Mouse (Mus musculus) adipocyte (in vitro differentiated cells): Measurements from ENCODE around the gene H2-Ob.

Experiments
- DNase-seq: peaks from one replicate; pipeline ENCODE4 v3.0.0-alpha.2; 2016; ENCODE audit warnings: low spot score

The H2-Ob gene

GRCm38 (mm10) chr17:34238706-34239105 is at the start of gene H2-Ob:
Gene H2-Ob, plus strand, starts transcription at chr17:34238903.
- DNase-seq, result peak; percentile 68

DNA sequence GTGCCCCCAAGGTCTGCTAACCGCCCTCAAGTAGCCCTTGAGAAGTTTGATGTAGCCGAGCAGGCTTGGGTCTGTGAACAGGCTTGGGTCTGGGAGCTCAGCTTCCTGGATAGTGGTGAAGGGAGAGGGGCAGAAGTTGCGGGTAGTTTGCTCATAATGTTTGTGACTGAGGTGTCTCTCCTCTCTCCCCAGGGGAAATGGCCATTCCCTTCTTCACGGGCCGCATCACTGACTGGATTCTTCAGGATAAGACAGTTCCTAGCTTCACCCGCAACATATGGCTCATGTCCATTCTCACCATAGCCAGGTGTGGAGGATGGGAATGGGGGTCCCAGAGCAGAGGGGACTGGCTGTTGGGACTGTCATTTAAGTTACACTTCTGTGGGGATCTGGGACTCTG is 49.7 kb upstream of the H2-Ob start:
- no peak for DNase-seq

- no peak for DNase-seq
These were observed 45.9 kb upstream of the H2-Ob start for GRCm38 (mm10) chr17:34192852-34193251.

GRCm38 (mm10) chr17:34193468-34193867 is 45.2 kb upstream of the H2-Ob start:
- no peak for DNase-seq

- no peak for DNase-seq
These were observed 44.0 kb upstream of the H2-Ob start for GRCm38 (mm10) chr17:34194723-34195122.

DNA sequence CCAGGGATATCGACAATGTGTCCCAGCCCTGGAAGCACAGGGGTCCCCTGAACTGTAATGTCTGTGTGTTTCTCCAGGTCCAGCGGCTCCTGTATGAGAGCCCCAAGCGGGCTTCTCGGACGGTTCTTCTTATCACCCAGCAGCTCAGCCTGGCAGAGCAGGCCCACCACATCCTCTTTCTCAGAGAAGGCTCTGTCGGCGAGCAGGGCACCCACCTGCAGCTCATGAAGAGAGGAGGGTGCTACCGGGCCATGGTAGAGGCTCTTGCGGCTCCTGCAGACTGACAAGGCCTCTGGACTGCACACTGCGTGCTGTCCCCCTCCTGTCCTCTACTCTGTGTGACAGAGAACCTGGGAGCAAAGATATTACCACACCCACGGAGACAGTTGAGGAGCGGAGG is 42.2 kb upstream of the H2-Ob start:
- DNase-seq, result no peak

DNA sequence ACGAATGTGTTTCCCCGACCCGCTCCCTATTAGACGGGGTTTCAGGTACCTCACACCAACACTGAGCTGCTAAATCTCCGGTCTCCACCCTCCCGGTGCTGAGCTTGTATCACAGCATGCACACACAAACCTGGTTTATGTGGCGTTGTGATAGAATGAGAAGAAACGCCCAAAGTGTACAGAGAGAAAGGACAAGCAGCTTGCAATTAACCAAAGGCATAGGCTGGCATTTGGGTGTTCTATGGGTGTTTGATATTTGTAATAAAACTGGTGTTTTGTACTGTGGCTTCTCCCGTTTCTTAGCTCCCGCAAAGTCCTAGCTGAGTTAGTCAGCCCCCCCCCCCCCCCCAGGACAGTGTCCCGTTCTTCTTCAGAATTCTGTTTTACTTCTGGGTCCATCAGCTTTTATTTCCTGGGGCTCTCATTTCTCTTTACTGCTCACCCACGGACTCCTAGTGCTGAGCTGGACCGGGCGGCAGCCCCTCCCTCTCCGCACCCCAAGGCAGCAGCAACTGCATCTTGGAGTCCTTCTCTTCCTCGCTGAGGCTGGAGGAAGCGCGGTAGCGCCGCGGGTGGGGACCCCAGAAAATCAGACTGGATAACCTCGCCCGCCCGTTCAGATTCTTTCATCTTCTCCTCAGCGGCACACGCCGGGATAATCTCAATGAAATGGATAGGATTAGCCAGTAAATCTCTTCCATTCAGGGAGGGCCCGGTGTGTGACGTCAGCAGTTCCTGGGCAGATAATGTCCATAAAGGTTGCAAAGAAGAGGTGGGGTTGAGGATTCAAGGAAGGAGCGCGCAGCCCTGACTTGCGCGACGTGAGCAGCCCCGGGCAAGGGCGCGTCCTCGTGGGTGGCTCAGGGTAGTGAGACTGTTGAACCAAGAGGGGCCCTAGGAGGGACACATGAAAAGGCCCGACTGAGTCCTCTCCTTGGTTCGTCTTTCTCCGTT is 41.5 kb upstream of the H2-Ob start, which contains the start of gene Psmb8:
Gene Psmb8 (plus strand): TSS at position 781 of the 954 bp plus-strand sequence.
- DNase-seq, result peak; percentile 57

DNA sequence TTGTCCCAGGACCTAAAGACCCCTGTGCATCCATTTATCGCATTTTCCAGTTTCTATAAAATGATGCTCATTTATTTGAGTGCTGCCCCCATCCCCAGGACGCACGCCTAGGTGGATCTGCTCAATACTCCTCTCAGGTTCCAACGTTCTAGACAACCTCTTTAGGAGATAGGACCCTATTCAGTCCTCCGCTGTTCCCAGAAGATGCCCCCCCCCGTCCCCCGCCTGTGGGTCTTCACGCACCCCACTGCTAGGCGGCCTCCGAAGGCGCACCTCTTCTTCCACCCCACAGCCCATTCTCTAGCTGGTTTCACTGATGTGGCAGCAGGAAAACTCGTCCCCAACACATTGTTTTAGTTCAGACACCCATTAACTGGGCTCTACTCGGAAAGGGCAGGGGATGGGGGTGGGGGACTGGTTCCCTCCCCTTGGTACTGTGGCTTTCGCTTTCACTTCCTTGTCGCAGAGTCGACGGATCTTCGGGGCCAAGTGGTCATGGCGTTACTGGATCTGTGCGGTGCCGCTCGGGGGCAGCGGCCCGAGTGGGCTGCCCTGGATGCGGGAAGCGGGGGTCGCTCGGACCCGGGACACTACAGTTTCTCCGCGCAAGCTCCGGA is 40.7 kb upstream of the H2-Ob start:
- DNase-seq, result no peak

DNA sequence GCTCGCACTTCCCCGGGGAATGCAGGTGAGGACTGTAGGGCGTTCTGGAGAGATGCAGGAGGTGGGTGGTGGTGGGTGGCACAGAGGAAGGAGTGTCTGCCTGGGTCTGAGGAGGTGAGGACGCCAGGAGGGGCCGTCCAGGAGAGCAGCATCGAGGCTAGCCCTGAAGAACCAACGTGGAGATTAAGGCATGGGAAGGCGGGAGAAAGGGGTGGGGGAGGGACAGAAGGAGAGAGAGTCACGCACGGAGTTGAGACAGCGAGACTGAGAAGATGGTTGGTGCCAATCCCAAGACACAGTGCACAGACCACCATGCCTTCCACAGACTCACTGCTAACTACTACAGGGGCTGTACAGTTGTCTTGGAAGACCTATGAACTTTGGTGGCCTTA is 40.2 kb upstream of the H2-Ob start:
- no peak for DNase-seq

GRCm38 (mm10) chr17:34199050-34199619 is 39.6 kb upstream of the H2-Ob start:
- DNase-seq, result no peak

- no peak for DNase-seq
These were observed 38.7 kb upstream of the H2-Ob start for GRCm38 (mm10) chr17:34200047-34200446.

DNA sequence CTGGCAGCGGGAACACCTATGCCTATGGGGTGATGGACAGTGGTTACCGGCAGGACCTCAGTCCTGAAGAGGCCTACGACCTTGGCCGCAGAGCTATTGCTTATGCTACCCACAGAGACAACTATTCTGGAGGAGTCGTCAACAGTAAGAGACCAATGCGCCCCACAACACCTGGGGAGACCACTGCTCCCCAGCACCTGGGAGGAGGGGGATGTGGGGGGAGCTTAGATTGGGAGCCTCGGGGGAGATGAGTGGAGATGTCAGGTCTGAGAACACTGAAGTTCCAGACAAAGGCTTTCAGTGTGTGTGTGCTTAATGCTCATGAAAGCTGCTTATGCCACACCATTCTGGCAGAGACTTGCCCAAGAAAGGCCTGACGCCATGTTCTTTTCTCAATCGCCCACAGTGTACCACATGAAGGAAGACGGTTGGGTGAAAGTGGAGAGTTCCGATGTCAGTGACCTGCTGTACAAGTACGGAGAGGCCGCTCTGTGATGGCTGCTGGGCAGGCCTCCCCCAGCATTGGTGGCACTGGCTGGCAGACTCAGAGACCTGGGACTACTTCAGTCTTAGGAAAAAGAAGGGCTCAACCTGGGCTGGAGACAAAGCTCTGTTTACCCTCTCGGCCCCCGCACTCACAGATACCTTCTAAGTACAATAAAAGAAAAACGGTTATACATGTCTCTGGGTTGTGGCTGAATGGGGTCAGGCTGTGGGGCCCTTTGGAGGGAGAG is 37.8 kb upstream of the H2-Ob start:
- DNase-seq, result no peak

- DNase-seq, result no peak
These were observed 37.1 kb upstream of the H2-Ob start for GRCm38 (mm10) chr17:34201506-34202055.

DNA sequence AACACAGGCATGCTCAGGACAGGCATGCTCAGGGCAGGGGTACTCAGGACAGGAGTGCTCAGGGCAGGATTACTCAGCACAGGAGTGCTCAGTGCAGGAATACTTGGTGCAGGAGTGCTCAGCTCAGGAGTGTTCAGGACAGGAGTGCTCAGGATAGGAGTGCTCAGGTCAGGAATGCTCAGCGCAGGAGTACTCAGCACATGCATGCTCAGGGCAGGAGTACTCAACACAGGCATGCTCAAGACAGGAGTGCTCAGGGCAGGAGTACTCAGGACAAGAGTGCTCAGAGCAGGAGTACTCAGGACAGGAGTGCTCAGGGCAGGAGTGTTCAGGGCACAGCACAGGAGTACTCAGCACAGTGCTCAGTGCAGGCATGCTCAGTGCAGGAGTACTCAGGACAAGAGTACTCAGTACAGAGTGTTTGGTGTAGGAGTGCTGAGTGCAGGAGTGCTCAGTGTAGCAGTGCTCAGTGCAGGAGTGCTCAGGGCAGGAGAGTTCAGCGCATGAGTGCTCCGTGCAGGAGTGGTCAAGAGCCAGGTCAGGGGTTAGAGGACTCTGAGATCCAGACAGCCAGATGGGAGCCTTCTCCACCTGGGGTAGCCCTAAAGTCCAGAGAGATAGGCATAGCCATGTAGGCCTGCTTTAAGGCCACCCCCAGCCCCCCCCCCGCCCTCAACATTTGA is 35.8 kb upstream of the H2-Ob start:
- no peak for DNase-seq

DNA sequence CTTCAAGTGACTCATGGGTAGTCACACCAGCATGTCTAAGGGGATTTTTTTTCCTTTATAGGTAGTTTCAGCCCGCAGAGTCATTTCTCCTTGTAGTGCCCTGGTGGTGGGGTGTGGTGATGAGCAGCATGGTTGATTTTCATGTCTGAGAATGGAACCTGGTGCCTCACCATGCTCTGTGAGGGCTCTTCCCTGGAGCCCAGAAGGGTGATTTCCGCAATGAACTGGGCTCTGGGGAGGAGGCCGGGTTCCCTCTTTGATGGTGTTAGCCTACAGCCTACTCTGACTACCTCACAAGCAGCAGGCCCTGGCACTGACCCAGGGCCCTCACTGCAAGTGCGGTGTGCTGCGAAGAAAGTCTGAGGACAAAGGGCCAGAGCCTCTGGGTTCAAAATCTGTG is 35.3 kb upstream of the H2-Ob start, which contains the start of gene Tap2:
Gene Tap2 (plus strand): TSS at position 84 of the 400 bp plus-strand sequence.
- DNase-seq, result peak; percentile 29

- DNase-seq, result peak; percentile 85
These were observed 34.2 kb upstream of the H2-Ob start for GRCm38 (mm10) chr17:34204303-34205010.

DNA sequence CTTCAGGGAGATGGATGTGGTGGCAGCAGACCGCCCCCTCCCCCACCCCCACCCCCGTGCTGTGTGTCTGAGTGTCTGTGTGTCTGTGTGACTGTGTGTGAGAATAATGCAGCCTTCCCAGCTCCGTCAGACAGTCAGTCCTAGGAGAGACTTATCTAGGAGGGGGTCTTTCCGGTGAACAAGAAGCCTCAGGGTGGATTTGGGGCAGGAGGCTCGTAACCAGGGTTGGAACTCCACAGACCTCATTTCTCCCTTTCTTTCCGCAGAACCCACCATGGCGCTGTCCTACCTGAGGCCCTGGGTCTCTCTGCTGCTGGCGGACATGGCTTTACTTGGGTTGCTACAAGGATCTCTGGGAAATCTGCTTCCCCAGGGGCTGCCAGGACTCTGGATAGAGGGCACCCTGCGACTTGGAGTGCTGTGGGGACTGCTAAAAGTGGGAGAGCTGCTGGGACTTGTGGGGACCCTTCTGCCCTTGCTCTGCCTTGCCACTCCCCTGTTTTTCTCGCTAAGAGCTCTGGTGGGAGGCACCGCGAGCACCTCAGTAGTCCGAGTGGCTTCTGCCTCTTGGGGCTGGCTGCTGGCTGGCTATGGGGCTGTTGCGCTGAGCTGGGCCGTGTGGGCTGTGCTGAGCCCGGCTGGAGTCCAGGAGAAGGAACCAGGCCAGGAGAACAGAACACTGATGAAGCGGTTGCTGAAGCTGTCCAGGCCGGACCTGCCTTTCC is 33.5 kb upstream of the H2-Ob start:
- DNase-seq, result peak; percentile 35

DNA sequence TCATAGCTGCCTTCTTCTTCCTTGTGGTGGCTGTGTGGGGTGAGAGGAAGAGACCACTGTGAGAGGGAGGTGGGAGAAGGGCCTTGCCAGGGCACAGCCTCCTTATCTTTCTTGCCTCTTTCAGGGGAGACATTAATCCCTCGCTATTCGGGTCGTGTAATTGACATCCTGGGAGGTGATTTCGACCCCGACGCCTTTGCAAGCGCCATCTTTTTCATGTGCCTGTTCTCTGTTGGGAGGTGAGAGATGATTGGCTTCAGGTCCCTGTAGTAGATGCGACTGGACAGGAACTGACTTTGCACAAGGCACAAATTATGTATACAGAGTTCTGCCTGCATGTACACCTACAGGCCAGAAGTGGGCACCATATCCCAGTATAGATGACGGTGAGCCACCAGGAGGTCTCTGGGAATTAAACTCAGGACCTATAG is 32.9 kb upstream of the H2-Ob start:
- DNase-seq, result peak; percentile 43

- no peak for DNase-seq
These were observed 32.0 kb upstream of the H2-Ob start for GRCm38 (mm10) chr17:34206731-34207130.

GRCm38 (mm10) chr17:34207456-34207855 is 31.2 kb upstream of the H2-Ob start:
- DNase-seq, result no peak
